Mouse (Mus musculus) gastrocnemius, postnatal 14 days (tissue): Measurements from ENCODE around the gene Srf. TPM values are rescaled to one million over a fixed set of nuclear protein-coding genes. Genes with fewer than 3 reads are reported as not detected.
"Not testable (repeated sequence)": the region's sequence is repeated elsewhere in the genome, so short reads cannot be mapped to it uniquely, and the experiment has no call there.

Source experiments
- DNase-seq: peaks from one replicate; pipeline ENCODE4 v3.0.0; 2021; ENCODE audit warnings: mixed read lengths
- intact Hi-C: fragments of 180-260 bp; cut with DNase I; formaldehyde crosslinking; loops from one replicate; pipeline ENCODE4 v1.15.1; 2025; ENCODE audit warnings: low total_unique reads
- total RNA-seq, 2 experiments: library from RNA; stranded (reverse); gene quantifications; 2 replicates each; pipeline ENCODE4 v1.2.3; 2021

Srf gene
- total RNA-seq, 2 experiments from 2014 or later, result 48.7 to 66.2 TPM

DNA sequence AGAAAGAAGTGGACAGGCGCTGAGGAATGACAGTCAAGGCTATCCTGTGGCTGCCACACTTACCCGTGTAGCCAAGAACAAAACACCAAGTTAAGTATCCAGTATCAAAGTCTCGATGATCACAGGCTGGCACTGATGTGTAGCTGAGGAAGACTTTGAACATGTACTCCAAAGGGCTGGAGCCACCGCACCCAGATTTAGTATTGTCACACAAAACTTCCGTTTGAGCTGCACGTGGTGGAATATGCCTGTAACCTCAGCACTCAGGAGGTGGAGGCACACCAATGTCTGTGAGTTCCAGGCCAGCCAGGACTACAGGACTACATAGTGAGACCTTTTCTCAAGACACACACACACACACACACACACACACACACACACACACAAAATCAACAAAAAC, 3.2 kb upstream of the Srf start:
- intact Hi-C loops, result no loop called here
- DNase-seq, result no peak

DNA sequence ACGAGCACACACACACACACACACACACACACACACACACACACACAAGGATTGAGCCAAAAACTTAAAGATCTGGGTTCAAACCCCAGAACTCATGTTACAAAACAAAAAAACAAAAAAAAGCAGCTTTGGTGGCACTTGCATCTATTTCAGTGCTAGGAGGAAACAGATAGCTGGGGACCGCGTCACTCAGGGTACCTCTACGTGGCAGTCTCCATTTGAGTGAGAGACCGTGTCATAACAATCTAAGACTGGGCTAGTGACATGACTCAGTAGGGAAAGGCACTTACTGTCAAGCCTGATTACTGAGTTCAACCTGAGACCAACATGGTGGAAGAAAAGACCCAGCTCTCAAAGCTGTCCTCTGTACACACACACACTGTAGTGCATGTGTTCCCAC, 2.2 kb upstream of the Srf start:
- intact Hi-C loops, result no loop called here

GRCm38 (mm10) chr17:46557321-46557720, 1.3 kb upstream of the Srf start:
- intact Hi-C loops, DNase-seq: not testable (repeated sequence)

More for the DNA sequence above, 2.2 kb upstream of the Srf start:
- DNase-seq, result no peak

DNA sequence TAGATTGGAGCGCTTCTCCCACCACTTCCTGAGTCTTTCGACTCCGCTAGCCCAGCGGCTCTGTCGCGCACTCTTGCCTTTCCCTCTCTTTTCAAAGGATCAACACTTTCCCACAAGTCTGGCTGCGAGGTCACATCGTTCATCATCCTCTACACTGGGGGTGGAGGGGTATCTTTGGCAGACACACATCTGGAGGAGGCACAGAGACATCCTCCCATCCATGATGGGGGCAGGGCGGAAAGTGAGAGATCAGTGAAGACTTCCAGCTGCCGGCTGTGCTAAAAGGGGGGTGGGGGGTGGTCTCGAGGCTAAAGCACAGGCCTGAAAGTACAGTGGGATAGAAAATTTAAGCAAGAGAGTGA, 590 bp upstream of the Srf start:
- intact Hi-C loops, result no loop called here
- DNase-seq, result no peak

DNA sequence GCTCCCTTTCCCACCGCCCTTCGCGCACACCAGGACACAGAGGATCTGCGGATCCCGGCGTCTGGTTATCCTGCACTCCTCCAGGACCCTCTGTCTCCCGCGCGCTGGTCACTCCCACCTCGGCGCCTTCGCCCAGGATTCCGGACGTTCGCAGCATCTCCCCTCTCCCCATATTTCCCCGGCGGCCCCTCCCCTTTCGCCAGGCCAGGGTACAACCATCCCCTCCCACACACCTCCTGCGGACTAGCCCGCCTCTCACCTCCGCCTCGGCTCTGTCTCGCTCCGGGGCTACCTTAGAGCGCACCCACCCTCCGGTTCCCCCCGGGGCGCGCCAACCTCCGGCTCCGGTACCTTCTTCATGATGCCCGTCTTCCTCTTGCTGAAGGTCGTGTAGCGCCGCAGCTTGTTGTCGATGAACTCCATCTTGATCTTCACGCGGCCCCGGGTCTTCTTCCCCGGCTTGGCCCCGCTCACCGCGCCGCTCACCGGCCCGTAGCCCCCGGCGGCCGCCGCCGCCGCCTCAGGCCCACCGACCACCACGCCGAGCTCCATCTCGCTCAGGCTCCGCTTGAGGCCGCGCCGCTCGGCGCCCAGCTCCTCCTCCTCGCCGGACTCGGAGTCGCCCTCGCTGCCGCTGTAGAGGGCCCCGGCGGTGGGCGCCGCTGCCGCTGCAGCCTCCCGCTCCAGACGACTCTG, 850 bp downstream of the Srf start:
- intact Hi-C loops, result no loop called here
- peak; percentile 48 for DNase-seq

DNA sequence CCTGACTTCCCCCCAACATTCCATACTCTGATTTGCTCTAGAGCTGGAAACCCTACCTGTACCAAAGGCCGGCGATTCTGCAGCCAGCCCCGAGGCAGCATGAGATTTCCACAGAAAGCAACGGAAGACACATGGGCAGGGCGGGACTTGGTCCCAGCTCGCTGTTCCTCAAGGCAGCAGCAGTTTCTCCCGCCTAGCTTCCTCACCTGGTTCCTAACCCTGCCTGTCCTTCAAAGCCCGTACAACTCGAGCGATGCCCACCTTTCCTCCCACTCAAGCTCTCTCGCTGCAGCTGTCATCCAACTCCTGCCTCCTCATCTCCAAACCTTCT, 1.4 kb downstream of the Srf start:
- no peak for DNase-seq
- intact Hi-C loops, result no loop called here

DNA sequence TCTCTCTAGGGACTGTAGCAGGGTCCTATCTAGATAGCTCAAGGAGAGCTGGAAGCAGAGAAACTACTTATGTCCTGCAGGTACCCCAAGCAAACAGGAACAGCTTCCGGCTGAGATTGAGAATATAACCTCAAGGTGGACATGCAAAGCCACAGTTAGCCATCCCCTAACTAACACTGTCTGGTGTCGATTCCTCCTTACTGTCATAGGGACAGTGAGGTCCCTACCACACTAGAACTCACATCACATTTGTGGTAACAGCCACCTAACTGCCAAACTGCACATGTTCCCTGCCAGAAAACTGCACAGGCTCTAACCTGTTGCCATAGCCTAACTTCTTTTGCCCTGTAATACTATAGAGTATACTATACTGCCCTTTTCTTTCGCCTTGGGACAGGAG, 2.0 kb downstream of the Srf start:
- intact Hi-C loops, result no loop called here
- DNase-seq, result no peak

GRCm38 (mm10) chr17:46553469-46553868, 2.5 kb downstream of the Srf start:
- intact Hi-C loops, result no loop called here
- DNase-seq, result no peak

GRCm38 (mm10) chr17:46552841-46553423, 3.0 kb downstream of the Srf start:
- DNase-seq, result peak; percentile 94
- intact Hi-C loops, result no loop called here

GRCm38 (mm10) chr17:46552151-46552550, 3.8 kb downstream of the Srf start:
- no peak for DNase-seq
- intact Hi-C loops, result no loop called here

- intact Hi-C loops, result no loop called here
- peak; percentile 40 for DNase-seq
Measured at GRCm38 (mm10) chr17:46551369-46551768, 4.6 kb downstream of the Srf start.

DNA sequence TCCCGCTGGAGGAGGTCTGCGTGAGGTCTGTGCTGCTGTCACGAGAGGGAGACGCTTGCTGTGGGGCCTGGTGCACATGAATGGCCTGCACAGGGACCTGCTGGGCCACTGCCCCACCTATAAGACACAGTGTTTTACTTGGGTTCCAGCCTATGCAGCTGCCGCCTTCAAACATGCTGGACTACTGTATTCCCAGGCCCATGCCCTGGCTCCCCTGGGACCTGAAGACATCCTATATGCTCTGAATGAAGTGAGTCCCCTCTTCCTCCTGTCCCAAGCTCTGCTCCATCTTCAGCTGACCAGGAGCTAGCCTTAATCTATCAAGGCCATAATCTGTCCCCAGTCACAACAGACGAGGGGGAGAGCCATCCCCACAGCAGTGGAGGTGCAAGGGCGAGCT, 5.1 kb downstream of the Srf start:
- DNase-seq, result no peak
- intact Hi-C loops, result no loop called here

- intact Hi-C loops, result no loop called here
- DNase-seq, result no peak
Measured at GRCm38 (mm10) chr17:46549642-46550041, 6.3 kb downstream of the Srf start.

DNA sequence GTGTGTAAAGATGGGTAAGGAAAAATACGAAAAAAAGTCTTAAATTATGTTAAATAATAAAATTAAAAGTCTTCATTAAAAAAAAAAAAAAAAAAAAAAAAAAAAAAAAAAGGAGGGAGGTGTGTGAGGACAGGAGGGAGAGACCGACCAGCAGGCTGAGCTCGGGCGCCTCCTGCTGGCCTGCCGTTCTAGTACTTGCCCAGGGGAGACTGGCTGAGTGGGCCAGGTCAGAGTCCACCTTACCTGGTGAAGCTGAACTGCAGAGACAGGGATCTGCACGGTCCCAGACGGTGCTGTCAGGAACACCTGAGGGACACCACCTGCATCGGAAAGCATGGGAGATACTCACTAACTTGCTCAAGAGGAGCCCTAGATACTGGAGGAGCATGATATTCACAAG, 6.8 kb downstream of the Srf start:
- DNase-seq, result peak; percentile 53
- intact Hi-C loops, result no loop called here

DNA sequence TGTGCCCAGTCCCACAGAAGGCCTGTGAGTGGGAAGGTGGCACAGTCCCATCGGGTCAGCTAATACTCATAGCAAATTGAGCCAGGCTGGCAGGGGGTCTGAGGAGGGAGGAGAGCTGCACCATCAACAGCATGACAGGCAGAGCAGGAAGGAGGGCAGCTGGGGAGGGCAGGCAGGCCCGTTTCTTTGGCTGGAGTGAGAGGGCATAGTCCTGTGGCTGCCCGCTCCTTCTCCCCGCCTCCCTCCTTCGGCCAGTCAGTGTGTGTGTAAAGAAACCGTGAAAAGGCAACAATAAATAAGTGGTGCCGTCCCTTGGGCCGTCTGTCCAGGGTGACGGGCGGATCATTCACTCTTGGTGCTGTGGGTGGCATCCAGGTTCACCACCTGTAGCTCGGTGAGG, 7.2 kb downstream of the Srf start:
- intact Hi-C loops, result no loop called here
- no peak for DNase-seq

- no peak for DNase-seq
- intact Hi-C loops, result no loop called here
Measured at GRCm38 (mm10) chr17:46547923-46548322, 8.1 kb downstream of the Srf start.

GRCm38 (mm10) chr17:46546995-46547394, 9.0 kb downstream of the Srf start:
- intact Hi-C loops, result no loop called here
- DNase-seq, result no peak

DNA sequence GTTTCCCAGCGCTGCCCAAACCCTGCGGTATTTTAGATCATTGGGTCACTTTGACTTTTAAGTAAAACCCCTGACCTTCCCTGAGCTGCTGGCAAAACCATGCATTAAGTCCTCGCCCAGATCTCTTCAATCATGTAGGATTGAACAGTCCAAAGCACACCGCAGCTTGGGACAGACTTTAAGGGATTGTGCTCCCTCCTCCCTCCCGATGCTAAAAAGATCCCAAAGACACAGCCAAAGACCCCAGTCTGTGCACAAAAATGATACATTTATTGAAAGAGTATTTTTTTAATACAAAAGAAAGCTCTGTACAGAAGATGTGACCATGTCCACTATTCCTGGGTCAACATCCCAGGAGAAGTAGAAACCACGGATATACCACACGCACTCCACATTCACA, 9.4 kb downstream of the Srf start:
- DNase-seq, result no peak
- intact Hi-C loops, result no loop called here

- DNase-seq, result peak; percentile 80
- intact Hi-C loops, result no loop called here
Measured at GRCm38 (mm10) chr17:46545813-46546564, 10.0 kb downstream of the Srf start, which contains the start of gene Cul9. TSS of gene Cul9 (minus strand) at chr17:46546388.

GRCm38 (mm10) chr17:46543661-46544060, 12.3 kb downstream of the Srf start:
- DNase-seq, result no peak
- intact Hi-C loops, result no loop called here
